Mouse (Mus musculus) MEL (cell line): ENCODE results near the gene Rad9b. TPM values are rescaled to one million over a fixed set of nuclear protein-coding genes. Genes with fewer than 3 reads are reported as not detected.

Experiments
- DNase-seq: peaks from one replicate; pipeline ENCODE4 v3.0.0; 2011; ENCODE audit warnings: low read depth, low spot score
- H3K27ac ChIP-seq: 2 replicates; pipeline ENCODE4 v1.5.1; 2012; ENCODE audit warnings: low read depth, mild to moderate bottlenecking, control low read depth, low read length, moderate library complexity; ENCODE audit not compliant: control insufficient read depth
- H3K27me3 ChIP-seq, 2 experiments: fragments of 150-350 bp in 1 of 2; sonication (generic) in 1 of 2; 2 replicates each; pipeline ENCODE4 v1.6.1; 2012; ENCODE audit warnings: low read length in 2 of 2, mild to moderate bottlenecking in 2 of 2, improper control_type of control experiment in 1 of 2, moderate library complexity in 1 of 2; ENCODE audit not compliant: insufficient read depth in 2 of 2, control insufficient read depth in 1 of 2
- H3K36me3 ChIP-seq, 2 experiments: 2 replicates each; pipeline ENCODE4 v1.6.1; 2012 to 2014; ENCODE audit warnings: low read length in 2 of 2, improper control_type of control experiment in 1 of 2, inconsistent platforms in 1 of 2, mild to moderate bottlenecking in 1 of 2; ENCODE audit not compliant: insufficient read depth in 2 of 2, control insufficient read depth in 1 of 2
- H3K4me1 ChIP-seq, 2 experiments: fragments of 150-350 bp in 1 of 2; sonication (generic) in 1 of 2; 2 replicates each; pipeline ENCODE4 v1.6.1; 2012; ENCODE audit warnings: low read length in 2 of 2, improper control_type of control experiment in 1 of 2, mild to moderate bottlenecking in 1 of 2; ENCODE audit not compliant: insufficient read depth in 2 of 2, control insufficient read depth in 1 of 2
- H3K4me3 ChIP-seq, 2 experiments: fragments of 150-350 bp in 1 of 2; sonication (generic) in 1 of 2; 2 replicates each; pipeline ENCODE4 v1.5.1; 2012; ENCODE audit warnings: low read depth in 2 of 2, low read length in 2 of 2, mild to moderate bottlenecking in 2 of 2, moderate library complexity in 2 of 2, control low read depth in 1 of 2, improper control_type of control experiment in 1 of 2; ENCODE audit not compliant: control insufficient read depth in 1 of 2, insufficient read depth in 1 of 2
- H3K79me2 ChIP-seq: 2 replicates; pipeline ENCODE4 v1.6.1; 2012; ENCODE audit warnings: mild to moderate bottlenecking, low read length, moderate library complexity; ENCODE audit not compliant: control insufficient read depth, poor library complexity, insufficient read depth
- H3K9ac ChIP-seq: 2 replicates; pipeline ENCODE4 v1.6.1; 2012; ENCODE audit warnings: low read depth, mild to moderate bottlenecking, control low read depth, low read length, moderate library complexity; ENCODE audit not compliant: control insufficient read depth, poor library complexity, severe bottlenecking
- H3K9me3 ChIP-seq: fragments of 150-350 bp; sonication (generic); replicated peaks from 2 replicates; pipeline ENCODE4 v1.6.1; 2012; ENCODE audit warnings: mild to moderate bottlenecking, low read length, improper control_type of control experiment, moderate library complexity; ENCODE audit not compliant: insufficient read depth
- CHD2 ChIP-seq: IDR thresholded peaks from 2 replicates; pipeline ENCODE4 v1.6.1; 2011; ENCODE audit warnings: low read length, improper control_type of control experiment
- E2F4 ChIP-seq: IDR thresholded peaks from 2 replicates; pipeline ENCODE4 v1.6.1; 2011; ENCODE audit warnings: low read depth, low read length, improper control_type of control experiment, borderline replicate concordance
- ELF1 ChIP-seq: IDR thresholded peaks from 2 replicates; pipeline ENCODE4 v1.6.1; 2014; ENCODE audit warnings: low read depth, mild to moderate bottlenecking, inconsistent platforms, low read length, improper control_type of control experiment, moderate library complexity
- EP300 ChIP-seq, 2 experiments: IDR thresholded peaks; 2 replicates each; pipeline ENCODE4 v1.6.1; 2011; ENCODE audit warnings: improper control_type of control experiment in 2 of 2, low read length in 2 of 2, low read depth in 1 of 2, mild to moderate bottlenecking in 1 of 2
- ETS1 ChIP-seq: IDR thresholded peaks from 2 replicates; pipeline ENCODE4 v1.6.1; 2012; ENCODE audit warnings: low read depth, mild to moderate bottlenecking, inconsistent platforms, low read length, improper control_type of control experiment, moderate library complexity
- JUND ChIP-seq: IDR thresholded peaks from 2 replicates; pipeline ENCODE4 v1.6.1; 2011; ENCODE audit warnings: low read depth, mild to moderate bottlenecking, improper control_type of control experiment, low read length
- KAT2A ChIP-seq: conservative IDR thresholded peaks from 2 replicates; pipeline ENCODE4 v1.6.1; 2012; ENCODE audit warnings: low read depth, low read length, improper control_type of control experiment, inconsistent platforms
- MAX ChIP-seq: IDR thresholded peaks from 2 replicates; pipeline ENCODE4 v1.6.1; 2011; ENCODE audit warnings: low read length, improper control_type of control experiment
- MEF2A ChIP-seq: IDR thresholded peaks from 2 replicates; pipeline ENCODE4 v1.6.1; 2014; ENCODE audit warnings: low read depth, mild to moderate bottlenecking, inconsistent platforms, low read length, improper control_type of control experiment; ENCODE audit not compliant: poor library complexity, insufficient replicate concordance, severe bottlenecking; ENCODE audit errors: extremely low read depth
- MXI1 ChIP-seq: IDR thresholded peaks from 2 replicates; pipeline ENCODE4 v1.6.1; 2011; ENCODE audit warnings: mild to moderate bottlenecking, low read depth, low read length, improper control_type of control experiment
- MYB ChIP-seq: IDR thresholded peaks from 2 replicates; pipeline ENCODE4 v1.6.1; 2011; ENCODE audit warnings: mild to moderate bottlenecking, low read depth, low read length, improper control_type of control experiment
- MYC ChIP-seq: IDR thresholded peaks from 2 replicates; pipeline ENCODE4 v1.6.1; 2011; ENCODE audit warnings: low read depth, mild to moderate bottlenecking, low read length, improper control_type of control experiment, moderate library complexity
- POLR2A ChIP-seq, 2 experiments: IDR thresholded peaks; 2 replicates each; pipeline ENCODE4 v1.6.1; 2011 to 2012; ENCODE audit warnings: low read length in 2 of 2, mild to moderate bottlenecking in 2 of 2, control low read depth in 1 of 2, improper control_type of control experiment in 1 of 2, low read depth in 1 of 2, moderate library complexity in 1 of 2; ENCODE audit not compliant: control insufficient read depth in 1 of 2, insufficient read depth in 1 of 2, poor library complexity in 1 of 2
- POLR2AphosphoS2 ChIP-seq: IDR thresholded peaks from 2 replicates; pipeline ENCODE4 v1.6.1; 2011; ENCODE audit warnings: low read length, improper control_type of control experiment
- RCOR1 ChIP-seq: IDR thresholded peaks from 2 replicates; pipeline ENCODE4 v1.6.1; 2012; ENCODE audit warnings: low read depth, mild to moderate bottlenecking, inconsistent platforms, low read length, improper control_type of control experiment
- SIN3A ChIP-seq: IDR thresholded peaks from 2 replicates; pipeline ENCODE4 v1.6.1; 2012; ENCODE audit warnings: low read length, improper control_type of control experiment, inconsistent platforms
- SMC3 ChIP-seq: IDR thresholded peaks from 2 replicates; pipeline ENCODE4 v1.6.1; 2011; ENCODE audit warnings: low read depth, low read length, improper control_type of control experiment
- TAL1 ChIP-seq: IDR thresholded peaks from 2 replicates; pipeline ENCODE4 v1.6.1; 2012; ENCODE audit warnings: mild to moderate bottlenecking, inconsistent platforms, low read length, moderate library complexity, mixed read lengths
- TBP ChIP-seq: IDR thresholded peaks from 2 replicates; pipeline ENCODE4 v1.8.0; 2011; ENCODE audit warnings: low read depth, low read length, improper control_type of control experiment
- TCF12 ChIP-seq: IDR thresholded peaks from 2 replicates; pipeline ENCODE4 v1.6.1; 2014; ENCODE audit warnings: low read depth, mild to moderate bottlenecking, inconsistent platforms, low read length, improper control_type of control experiment, moderate library complexity
- UBTF ChIP-seq: IDR thresholded peaks from 2 replicates; pipeline ENCODE4 v1.6.1; 2012; ENCODE audit warnings: low read depth, mild to moderate bottlenecking, inconsistent platforms, low read length, improper control_type of control experiment, moderate library complexity, borderline replicate concordance; ENCODE audit not compliant: insufficient read depth
- ZMIZ1 ChIP-seq: IDR thresholded peaks from 2 replicates; pipeline ENCODE4 v1.6.1; 2012; ENCODE audit warnings: low read depth, mild to moderate bottlenecking, inconsistent platforms, low read length, improper control_type of control experiment, moderate library complexity
- polyA plus RNA-seq, 2 experiments: library from polyadenylated mRNA; stranded (reverse) in 1 of 2; unstranded in 1 of 2; fragments of >175 nt in 1 of 2; fragments of >200 nt in 1 of 2; gene quantifications; 2 replicates each; pipeline versions ENCODE4 v1.2.1 to v1.2.4; 2012; ENCODE audit warnings: low replicate concordance in 2 of 2, low read depth in 1 of 2; ENCODE audit not compliant: insufficient read length in 2 of 2, insufficient read depth in 1 of 2, missing spikeins in 1 of 2
- total RNA-seq: library from RNA; depleted of rRNA; stranded (reverse); fragments of 300-350 nt; gene quantifications from 2 replicates; pipeline ENCODE4 v1.2.3, GENCODE M21; 2012

The Rad9b gene
- total and polyA plus RNA-seq, 3 experiments = 9.1 to 11.1 TPM; not detected in 1

GRCm38 (mm10) chr5:122314966-122315667 is 38.9 kb downstream of the Rad9b start:
- peak in 1 of 2 experiments; percentile 29; a peak in 1 of 4 replicates for TF ChIP-seq EP300 (IDR thresholded peaks at IDR 0.05; ENCODE audit: low read depth in 1 of 2, low read length in 2 of 2)
- peak; percentile 49; the same call in 1 of the 2 replicates for TF ChIP-seq ELF1
- TF ChIP-seq E2F4 = no peak
- TF ChIP-seq SIN3A = peak; percentile 26; the same call in 1 of the 2 replicates
- Histone ChIP-seq H3K9ac (no peak overlapping the region), H3K27ac (peak overlapping the region; percentile 37), H3K9me3 (no peaks in the 10 kb centered on the region), H3K4me1 (peaks cover 0 to 7% of the 10 kb centered on the region in 2 experiments; a peak in 2 of 4 replicates), H3K79me2 (no peaks in the 10 kb centered on the region), H3K27me3 (no peaks in the 10 kb centered on the region), H3K4me3 (no peak overlapping the region), H3K36me3 (peaks cover 5 to 7% of the 10 kb centered on the region in 2 experiments; a peak in 3 of 4 replicates)
- DNase-seq = peak; percentile 56

DNA sequence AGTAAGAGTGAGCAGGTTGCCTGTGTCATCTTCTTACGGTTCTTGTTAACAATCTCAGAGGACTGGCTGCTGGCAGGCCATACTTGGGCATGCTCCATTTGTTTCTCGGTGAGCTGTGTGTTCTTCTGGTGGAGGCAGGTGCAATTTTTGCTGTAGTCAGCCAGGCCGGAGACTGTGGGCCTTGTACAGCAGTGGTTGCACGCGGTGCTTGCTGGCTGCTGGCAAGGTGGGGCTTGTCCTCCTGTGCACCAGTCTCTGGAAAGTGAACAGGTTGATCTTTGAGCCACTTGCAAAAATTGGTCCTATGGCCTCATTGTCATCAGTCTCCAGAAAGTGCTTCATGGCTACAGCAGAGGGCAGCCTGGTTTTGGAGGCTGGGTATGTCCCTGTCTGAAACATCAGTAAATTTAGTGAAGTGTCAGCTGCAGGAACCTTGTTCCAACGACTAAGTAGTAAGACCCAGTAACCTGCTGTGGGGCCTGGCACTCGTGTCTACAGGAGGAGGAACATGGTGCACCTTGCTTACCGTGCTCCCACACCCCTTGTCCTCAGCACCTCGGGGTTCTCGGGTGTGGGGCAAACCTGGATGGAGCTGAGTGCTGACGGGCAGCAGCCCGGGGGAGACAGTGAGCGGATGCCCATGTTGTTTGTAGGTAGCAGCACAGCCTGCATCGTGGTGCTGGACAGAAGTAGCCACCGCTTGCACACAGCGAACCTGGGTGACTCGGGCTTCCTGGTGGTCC is 40.9 kb downstream of the Rad9b start:
- Histone ChIP-seq H3K27me3 (no peaks in the 10 kb centered on the region), H3K9me3 (no peaks in the 10 kb centered on the region), H3K27ac (no peak overlapping the region), H3K36me3 (peaks cover 5 to 7% of the 10 kb centered on the region in 2 experiments; a peak in 3 of 4 replicates), H3K9ac (no peak overlapping the region), H3K4me3 (no peak overlapping the region), H3K79me2 (no peaks in the 10 kb centered on the region), H3K4me1 (peaks cover 0 to 7% of the 10 kb centered on the region in 2 experiments; a peak in 2 of 4 replicates)
- TF ChIP-seq MAX (no peak), MXI1 (no peak), ZMIZ1 (no peak)
- no peak for DNase-seq

- DNase-seq = no peak
- Histone ChIP-seq H3K9me3 (no peaks in the 10 kb centered on the region), H3K27me3 (no peaks in the 10 kb centered on the region), H3K79me2 (no peaks in the 10 kb centered on the region), H3K4me1 (peaks cover 0 to 7% of the 10 kb centered on the region in 2 experiments; a peak in 2 of 4 replicates), H3K36me3 (peaks cover 5 to 7% of the 10 kb centered on the region in 2 experiments; a peak in 3 of 4 replicates), H3K4me3 (no peak overlapping the region), H3K27ac (no peak overlapping the region), H3K9ac (no peak overlapping the region)
- no peak for TF ChIP-seq SMC3
- no peak for TF ChIP-seq MYB
- TF ChIP-seq ETS1 = no peak
- TF ChIP-seq POLR2AphosphoS2 = no peak
- no peak for TF ChIP-seq POLR2A (IDR thresholded peaks at IDR 0.05; ENCODE audit: control insufficient read depth in 1 of 2, insufficient read depth in 1 of 2, low read depth in 1 of 2, low read length in 2 of 2, poor library complexity in 1 of 2)
- TF ChIP-seq JUND = no peak
- TF ChIP-seq EP300 (IDR thresholded peaks at IDR 0.05; ENCODE audit: low read depth in 1 of 2, low read length in 2 of 2) = no peak
- no peak for TF ChIP-seq RCOR1
- no peak for TF ChIP-seq CHD2
- no peak for TF ChIP-seq TCF12
- TF ChIP-seq TBP = no peak
- no peak for TF ChIP-seq UBTF
- TF ChIP-seq E2F4 = no peak
- no peak for TF ChIP-seq MEF2A
- no peak for TF ChIP-seq TAL1
- TF ChIP-seq MYC = no peak
- no peak for TF ChIP-seq KAT2A
Measured at GRCm38 (mm10) chr5:122312346-122312745, 41.7 kb downstream of the Rad9b start.
